Mouse (Mus musculus): ENCODE data around the gene Pwwp2b. TPM values are rescaled to one million over a fixed set of nuclear protein-coding genes. Genes with fewer than 3 reads are reported as not detected.

Pwwp2b gene
- total and polyA plus RNA-seq, 3 experiments = 8.9 to 24.4 (median 16.1) TPM

DNA sequence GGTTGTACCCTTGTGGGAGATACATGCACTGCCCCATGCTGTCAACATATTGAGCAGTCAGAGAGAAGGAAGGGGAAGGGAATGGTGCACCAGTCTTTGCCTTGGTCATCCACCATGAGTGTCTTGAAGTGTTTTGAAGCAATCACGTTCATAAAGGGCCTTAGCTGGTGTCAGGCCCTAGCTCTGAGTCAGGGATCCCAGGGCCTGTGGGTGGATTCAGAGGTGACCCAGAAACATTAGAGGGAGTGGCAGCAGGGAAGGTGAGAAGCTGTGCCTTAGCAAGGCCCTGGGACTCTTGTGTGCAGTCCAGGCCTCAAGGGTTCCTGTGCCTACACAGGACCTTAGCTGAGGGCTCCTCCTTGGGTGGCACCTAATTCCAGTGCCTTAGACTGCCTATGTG is 24.2 kb upstream of the Pwwp2b start:
- DNase-seq = peak; percentile 12

DNA sequence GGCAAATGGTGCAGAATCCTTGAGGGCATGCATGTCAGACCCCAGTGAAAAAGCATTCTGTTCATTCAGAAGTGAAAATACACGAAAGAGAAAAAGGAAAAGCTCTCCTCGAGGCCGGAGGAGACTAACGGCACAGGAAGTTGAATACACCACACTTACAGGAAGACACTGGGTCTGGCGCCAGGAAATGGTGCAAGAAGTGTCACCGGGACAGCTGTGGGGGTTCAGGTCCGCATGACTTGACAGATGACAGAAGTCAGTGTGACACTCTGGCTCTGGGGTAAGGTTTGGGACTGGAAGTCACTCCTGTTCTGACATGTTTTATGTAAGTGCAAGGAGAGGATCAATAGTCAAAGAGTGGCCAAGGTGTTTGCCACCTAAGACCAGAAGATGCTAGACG is 23.6 kb upstream of the Pwwp2b start:
- DNase-seq = peak; percentile 42

DNA sequence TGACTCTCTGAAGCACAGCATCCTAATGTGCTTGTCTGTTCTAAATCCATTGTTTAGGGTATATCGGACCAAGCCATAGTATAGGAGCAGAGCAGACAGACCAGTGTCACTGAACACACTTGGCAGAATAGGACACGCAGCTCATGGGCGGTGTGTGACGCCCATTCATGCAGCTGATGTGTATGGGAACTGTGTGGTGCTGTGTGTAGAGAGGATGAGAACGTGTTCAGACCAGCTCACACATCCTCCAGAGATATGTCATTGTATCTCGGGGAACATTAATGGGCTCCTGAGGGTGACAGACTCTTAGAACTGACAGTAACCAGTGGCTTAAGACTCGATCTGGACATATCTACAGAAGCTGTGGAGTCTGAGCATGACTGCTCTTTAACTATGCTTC is 21.9 kb upstream of the Pwwp2b start:
- no peak for DNase-seq

DNA sequence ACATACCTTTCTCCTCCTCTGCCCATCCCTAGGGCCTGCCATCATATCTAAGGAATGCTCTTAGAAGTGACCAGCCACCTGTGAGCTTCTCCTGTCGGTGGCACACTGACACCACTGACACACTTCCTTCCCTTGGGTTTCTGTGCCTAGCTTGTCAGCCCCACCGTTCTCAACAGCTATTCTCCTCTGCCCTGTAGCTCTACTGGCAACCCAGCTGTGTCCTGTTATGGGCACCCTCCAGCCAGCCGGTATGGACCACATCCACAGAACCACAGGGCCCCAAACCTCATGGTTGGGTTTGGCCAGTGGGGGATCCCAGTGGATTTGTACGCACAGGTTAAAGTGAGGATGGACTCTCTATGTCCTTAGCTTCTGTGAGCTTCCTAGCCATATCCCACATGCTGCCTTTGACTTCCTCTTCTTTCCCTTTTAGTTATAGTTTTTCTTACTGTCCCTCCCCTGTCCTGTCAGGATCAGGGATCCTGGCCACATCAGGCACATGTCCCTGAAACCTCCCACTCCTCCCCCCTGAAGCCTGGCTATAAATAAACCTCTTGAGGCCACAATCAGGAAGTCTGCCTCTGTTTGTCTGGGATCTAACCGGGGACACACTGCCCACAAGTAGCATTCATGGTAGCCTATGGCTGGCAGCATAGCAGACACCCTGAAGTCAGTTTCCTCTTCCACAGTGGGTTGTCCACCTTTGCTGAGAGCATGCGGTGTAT is 19.7 kb upstream of the Pwwp2b start:
- peak; percentile 46 for DNase-seq

DNA sequence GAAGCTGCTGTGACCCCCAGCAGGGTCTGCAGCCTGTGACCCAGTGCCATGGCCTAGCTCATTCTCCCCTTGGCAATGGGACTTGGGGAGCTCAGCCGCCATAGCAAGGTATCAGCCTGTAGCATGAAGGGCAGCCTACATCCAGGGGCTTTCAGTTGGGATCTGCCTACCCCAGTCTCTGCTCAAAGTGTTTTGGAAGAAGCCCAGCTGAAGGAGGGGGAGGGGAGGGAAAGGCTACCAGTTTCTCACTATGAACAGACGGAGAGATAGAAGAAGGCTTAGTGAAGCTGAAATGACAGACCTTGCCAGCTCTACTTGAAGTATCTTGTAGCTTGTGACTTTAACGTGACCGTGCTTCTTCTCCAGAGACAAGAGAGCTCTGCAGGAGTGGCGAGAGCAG is 18.4 kb upstream of the Pwwp2b start:
- DNase-seq = no peak

DNA sequence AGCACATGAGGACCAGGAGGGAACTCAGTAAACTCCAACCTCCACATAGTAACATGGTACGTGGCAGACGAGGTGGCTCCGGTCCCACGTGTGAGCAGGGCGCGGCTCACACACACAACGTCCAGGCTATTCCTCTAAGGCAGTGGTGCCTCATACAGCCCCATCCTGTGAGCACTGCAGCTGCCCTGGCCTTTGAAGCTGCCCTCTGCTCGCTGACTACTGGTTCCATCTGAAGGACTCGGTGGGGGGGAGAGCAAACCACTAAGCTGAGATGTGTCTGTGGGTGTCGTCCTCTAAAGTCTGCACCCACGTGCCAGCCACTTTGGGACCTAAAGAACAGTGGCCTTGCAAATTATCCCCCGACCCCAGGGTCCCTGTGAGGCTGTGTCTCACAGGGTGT is 18.0 kb upstream of the Pwwp2b start:
- no peak for DNase-seq

DNA sequence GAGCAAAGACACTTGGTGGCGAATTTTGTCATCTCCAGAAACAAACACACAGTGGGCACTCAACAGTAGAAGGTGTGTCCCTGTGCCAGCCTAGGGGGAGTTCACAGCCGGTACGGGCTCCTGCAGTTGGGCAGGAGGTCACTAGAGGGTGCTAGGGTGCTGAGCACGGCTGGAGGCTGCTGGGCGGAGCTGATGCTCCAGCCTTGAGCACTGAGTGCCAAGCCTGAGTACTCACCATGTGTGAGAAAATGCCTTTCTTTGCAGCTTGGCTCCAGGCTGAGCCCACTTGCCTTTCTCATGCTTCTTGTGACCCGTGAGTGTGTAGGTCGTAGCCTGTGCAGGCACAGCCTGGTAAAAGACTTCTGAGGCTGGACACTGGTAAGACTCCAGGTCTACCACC is 14.6 kb upstream of the Pwwp2b start:
- DNase-seq = peak; percentile 93

DNA sequence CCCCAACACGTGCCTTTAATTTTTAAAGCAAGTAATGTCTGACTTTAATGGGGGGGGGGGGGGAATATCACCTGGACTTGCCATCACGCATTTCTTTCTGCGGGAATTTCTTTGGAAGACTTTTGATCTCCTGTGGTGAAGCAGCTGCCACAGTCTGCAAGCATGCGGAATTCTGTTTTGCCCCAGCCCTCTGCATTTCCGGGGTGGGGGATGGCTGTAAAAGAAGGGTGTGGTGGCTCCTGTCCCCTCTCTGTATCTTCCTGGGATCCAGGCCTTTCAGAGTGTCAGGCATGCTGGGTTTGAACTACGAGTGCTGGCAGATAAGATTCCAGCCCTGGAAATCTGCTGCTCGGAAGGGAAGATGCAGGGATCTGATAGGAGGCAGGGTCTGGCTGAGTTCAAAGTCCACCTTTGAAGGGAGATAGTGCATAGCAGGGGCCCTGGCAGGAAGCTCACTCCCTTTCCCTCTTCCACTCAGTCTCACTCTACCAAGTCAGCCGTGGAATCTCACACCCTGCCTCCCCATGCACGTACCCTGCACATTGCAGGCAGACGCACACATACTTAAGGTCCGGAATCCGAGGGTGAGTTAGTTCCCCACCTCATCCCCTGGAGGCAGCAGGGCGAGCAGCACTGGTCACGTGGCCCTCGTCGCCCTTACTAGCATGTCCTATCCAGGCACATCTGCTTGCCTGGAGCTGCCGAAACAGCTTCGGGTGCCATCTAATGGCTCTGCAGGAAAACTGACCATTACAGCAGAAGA is 13.7 kb upstream of the Pwwp2b start:
- DNase-seq = peak; percentile 52

DNA sequence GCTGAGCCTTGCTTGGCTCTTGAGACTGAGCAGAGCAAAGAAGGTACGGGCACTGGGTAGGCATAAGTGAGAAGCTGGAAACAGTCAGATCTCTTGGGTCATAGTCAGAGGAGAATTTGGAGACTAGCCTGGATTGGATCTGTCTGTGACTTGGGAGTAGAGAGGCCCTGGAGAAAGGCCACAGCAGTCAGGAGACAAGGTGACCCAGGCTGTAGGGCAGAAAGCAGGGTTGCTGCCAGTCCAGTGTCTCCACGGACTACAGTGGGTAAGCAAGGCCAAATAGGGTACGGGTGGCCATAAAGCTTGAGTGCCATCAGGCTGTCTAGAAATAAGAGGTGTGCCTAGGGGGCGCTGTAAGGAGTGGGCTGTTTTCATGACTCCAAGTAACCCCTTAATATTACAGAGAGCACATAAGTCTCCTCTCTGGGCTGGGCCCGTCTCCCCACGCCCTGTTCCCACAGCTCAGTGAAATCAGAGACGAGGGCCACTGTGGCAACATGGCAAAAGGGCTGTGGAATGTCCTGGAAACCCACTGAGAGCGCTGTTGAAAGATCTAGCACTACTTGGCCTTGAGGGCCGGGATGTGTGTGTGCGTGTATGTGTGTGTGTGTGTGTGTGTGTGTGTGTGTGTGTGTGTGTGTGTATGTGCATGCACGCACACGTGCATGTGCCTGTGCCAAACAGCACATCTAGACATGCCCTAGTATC is 12.5 kb upstream of the Pwwp2b start:
- peak; percentile 48 for DNase-seq

DNA sequence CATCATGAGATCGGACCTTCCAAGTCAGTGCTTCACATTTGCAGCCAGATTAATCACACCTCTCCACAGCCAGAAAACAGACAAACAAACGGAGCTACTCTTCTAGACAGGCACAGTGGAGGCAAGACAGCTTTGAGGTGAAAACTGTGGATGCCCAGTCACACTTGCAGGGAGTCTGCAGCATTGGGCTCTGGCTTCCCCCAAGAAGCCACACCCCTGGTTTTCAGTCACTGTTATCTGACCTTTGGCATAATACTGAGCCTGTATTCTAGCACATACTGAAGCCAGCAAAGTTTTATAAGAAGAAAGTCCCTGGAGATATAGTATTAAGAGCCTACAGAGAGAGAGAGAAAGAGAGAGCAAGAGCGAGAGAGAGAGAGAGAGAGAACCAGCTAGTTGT is 8.8 kb upstream of the Pwwp2b start:
- no peak for DNase-seq

DNA sequence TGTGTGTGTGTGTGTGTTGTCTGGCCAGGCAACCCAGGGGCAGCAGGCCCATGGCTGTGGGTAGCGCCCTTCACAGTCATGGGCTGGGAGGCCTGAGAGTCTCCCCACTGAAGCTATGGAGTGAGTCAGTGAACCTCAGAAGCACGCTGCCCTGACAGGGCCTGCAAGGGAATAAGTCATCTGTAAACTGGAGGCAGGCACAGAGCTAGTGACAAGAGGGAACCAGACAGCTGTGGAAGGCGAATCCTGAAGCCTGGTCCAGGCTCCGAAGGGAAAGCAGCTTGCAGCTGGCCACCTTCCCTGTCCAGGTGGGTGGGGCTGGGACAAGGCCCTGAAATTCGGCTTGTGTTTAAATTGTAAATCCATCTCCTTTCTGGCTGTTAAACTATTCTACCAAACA is 2.2 kb upstream of the Pwwp2b start:
- DNase-seq = peak; percentile 75

DNA sequence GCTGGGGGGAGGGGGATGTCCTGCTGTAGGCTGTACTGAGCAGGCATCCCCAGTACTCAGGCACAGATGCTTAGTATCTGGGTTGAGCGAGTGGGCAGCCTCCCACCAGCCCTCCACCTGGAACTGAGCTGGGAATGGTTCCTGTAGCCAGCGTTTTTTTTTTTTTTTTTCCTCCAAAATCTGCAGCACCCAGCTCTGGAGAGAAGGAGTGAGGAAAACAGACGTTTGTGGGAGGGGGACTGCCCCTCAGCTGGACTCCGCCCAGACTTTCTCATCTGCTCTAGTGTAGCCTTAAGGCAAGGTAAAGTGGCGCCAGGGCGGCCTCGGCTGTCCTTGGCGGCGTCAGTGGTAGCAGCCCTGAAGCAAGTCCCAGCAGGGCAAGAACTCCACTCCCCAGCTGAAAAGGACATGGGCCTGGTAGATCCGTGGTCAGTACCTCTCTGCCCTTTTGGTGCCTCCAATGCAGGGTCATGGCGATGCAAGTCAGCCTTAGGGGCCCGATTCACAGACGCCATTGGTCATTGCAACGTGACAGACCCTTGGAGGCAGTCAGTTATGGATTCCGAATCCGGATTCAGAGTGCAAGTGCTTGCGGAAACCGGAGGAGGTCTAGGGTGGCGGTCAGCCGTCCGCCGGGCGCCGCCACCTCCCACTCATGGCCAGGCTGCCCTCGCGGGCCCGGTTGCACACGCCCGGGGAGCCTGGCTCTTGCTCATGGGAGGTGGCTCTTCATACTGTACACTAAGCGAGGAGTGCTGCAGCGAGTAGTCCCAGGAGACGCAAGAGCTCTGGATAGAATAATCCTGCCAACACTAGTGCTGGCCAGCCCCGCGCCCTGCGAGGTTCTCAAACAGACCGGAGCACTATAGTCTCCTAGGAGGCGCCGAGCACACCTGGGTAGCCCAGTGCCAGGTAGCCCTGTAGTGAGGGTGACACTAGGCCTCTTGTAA is 1.1 kb upstream of the Pwwp2b start:
- peak; percentile 82 for DNase-seq

DNA sequence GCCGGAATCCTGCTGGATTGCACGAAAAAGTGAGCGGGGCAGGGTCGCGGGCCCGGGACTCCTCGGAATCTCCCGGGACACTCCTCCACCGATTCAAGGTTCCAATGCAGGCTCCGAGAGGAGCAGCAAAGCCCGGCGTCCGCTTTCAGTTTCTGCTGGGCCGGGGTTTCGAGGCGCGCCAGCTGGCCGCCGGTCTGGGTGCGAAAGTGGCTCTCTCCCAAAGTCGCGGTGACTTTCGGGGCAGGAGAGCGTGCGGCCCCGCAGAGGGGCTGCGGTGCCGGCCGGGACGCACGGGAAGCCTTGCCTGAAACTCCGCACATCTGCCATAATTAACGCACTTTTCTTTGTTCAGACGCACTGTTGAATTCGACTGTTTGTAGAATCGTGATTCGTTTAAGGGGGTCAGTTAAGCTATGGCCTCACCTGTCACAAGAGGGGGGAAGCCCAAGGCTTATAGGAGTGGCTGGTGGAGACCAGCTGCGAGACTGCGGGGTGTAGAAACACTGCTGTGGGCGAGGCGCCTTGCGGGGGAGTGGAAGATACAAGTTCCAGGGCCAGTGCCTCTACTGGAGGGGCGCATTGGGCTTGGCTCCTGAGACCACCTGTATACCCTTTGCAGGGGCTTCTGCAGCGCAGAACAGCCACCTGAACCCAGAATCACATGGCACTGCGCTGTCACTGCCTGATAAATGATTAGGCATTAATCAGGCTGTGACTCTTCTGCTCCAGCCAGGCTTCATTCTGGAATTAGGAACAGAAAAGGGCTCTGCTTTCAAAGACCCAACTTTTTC is 528 bp downstream of the Pwwp2b start:
- peak; percentile 65 for DNase-seq

DNA sequence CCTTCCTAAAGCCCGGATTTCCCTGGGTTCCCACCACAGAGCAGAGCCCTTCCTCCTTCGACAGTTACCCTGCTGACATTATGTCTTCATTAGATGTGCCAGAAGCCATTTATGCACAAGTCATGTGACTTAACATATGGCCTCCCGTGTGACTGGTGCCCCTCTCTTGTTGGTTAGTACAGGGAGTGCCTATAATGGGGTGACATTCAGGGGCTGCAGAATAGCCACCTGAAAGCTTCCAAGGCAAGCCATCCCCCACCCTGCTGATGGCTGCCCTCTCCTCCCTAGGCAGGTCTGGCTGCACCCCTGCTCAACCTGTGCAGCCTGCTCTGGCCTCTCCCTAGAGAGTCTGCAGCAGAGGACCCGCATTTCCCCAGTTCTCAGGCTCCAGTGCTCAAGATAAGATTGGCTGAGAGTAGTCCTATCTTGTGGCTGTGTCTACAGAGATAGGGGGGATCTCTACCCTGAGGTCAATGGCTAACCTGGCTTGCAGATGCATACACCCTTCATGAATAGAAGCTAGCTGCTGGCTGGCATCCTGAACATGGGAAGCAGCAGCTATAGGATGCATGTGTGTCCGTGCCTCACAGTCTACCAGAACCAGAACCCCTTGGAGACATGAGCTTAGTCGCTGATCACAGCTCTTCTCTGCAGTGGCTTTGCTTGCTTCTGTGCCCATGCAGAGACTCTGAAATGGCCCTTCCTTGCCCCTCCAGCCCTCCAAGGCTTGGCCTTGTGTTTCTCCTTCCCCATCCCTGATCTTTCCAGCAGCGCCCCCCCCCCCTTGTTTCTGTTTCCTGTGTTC is 1.3 kb downstream of the Pwwp2b start:
- DNase-seq = no peak

DNA sequence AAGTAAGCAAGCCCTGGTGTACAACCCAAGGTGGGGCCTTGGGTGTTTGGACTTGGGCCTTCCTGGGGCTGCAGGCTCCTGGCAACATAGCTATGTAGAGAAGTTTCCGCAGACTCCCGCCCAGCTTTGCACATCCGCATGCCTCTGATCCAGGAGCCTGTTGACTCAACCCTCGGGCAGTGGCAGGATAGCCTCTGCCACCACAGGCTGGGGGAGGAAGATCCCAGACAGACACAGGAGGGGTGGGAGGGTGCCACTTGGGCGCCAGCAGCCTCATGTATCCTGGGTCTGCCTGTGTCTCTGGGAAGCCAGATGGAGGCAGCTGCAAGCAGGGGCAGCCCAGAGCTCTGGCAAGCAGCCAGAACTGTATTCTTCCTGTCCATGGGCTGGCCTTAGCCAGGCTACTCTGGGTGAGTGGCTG is 3.6 kb downstream of the Pwwp2b start:
- peak; percentile 74 for DNase-seq

DNA sequence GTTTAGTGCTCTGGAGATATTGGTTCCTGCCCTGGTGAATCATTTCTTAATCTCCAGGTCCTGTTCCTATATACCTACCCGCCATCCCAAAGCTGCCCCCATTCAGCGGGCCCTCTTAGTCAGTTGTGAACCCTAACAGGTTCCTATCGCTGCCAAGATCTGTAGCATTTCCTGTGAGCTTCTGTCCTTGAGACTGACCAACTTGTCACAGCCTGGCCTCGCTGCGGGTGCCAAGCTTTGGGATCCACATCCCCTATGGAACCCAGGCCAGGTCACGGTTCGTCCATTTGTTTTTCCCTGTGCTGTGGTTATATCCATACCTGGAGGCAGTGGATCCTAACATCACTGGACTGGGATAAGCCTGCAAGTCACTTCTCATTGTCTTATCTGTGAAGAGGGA is 4.3 kb downstream of the Pwwp2b start:
- peak; percentile 65 for DNase-seq

DNA sequence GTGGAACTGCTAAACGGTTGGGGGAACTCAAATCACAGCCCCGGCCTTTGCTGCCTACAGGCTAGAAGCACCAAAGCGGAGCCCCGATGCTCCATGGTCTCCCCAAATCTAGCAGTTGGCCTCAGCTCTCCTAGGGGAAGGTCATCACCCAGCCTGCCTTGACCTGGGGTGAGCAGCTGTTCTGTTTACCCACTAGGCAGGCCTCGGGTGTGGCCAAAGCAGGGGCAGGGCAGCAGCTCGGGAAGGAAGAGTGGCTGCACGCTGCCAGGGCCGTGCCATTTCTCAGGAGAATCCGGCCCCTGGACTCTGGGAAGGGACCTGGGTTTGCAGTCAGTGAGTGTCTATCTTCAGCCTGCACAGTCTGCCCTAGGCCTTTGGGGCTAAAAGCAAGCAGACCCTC is 4.7 kb downstream of the Pwwp2b start:
- peak; percentile 73 for DNase-seq

DNA sequence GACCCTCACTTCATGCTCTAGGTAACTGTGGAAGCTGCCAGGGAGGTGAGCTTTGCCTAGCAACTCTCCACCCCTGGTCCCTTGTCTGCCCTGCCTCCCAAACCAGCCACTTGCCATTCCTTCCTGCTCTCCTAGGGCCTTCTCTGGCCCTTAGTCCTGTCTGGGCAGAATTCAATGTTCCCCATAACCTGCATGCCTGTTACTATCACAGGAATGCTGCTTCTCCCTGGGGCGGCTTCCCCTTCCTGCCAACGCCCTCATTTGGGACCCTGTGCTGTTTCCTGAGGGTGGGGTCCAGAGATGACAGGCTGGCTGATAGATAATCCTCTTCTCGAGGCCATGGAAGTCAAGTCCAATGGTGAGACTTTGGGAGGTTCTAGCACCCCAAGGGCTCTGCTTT is 5.2 kb downstream of the Pwwp2b start:
- DNase-seq = no peak

DNA sequence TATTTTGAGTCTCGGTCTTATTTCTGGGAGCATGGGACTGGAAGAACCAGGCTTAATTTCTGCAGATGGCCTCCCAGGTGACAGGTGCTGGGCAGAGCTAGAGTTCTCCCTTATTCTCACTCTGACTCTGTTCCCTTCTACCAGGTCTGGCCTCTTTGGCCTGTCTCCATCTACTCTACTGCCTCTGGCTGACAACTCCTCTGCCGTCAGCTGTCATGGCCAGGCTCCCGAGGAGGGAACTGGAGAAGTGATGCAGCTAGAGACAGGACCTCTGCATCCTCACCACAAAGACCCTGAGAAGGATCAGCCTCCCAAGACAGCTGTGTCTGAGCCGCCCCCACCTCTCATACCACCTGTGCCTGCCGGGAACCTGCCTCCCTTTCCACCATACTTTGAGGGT is 6.3 kb downstream of the Pwwp2b start:
- DNase-seq = no peak
